Mouse (Mus musculus) adrenal gland, postnatal 10 days (tissue): ENCODE measurements around the gene Trp53i11. TPM values are rescaled to one million over a fixed set of nuclear protein-coding genes. Genes with fewer than 3 reads are reported as not detected.

Experiments
- DNase-seq: peaks from one replicate; pipeline ENCODE4 v3.0.0; 2021; ENCODE audit warnings: mixed read lengths
- total RNA-seq, 2 experiments: library from RNA; stranded (reverse); gene quantifications; 2 replicates each; pipeline ENCODE4 v1.2.3; 2021

Gene Trp53i11
- total RNA-seq, 2 experiments from 2014 or later, result 87.9 to 89.8 TPM

- DNase-seq, result peak; percentile 76
These were observed 12.2 kb downstream of the Trp53i11 start for GRCm38 (mm10) chr2:93199531-93199974.

- DNase-seq, result no peak
These were observed 13.5 kb downstream of the Trp53i11 start for GRCm38 (mm10) chr2:93200681-93201340.

GRCm38 (mm10) chr2:93201997-93202396 is 14.6 kb downstream of the Trp53i11 start:
- no peak for DNase-seq

GRCm38 (mm10) chr2:93202782-93203181 is 15.4 kb downstream of the Trp53i11 start:
- DNase-seq, result no peak

DNA sequence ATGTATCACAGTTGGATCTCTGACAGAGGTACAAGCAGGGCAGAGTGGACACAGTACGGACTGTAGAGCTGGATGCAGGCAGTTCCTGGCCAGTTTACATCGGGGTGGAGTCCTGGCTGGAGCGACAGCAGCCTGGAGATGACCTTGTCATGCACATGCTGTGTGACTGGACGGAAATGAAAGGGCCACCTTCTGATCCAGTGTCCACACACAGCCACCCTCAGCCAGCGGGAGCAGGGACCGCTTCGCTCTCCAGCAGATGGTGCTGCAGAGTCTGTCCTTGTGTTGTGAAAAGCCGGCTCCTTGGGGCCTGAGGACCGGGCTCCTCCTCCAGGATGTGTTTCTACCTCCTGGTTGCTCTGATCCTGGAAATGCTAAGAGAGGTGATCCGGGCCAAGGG is 16.3 kb downstream of the Trp53i11 start:
- DNase-seq, result peak; percentile 88

DNA sequence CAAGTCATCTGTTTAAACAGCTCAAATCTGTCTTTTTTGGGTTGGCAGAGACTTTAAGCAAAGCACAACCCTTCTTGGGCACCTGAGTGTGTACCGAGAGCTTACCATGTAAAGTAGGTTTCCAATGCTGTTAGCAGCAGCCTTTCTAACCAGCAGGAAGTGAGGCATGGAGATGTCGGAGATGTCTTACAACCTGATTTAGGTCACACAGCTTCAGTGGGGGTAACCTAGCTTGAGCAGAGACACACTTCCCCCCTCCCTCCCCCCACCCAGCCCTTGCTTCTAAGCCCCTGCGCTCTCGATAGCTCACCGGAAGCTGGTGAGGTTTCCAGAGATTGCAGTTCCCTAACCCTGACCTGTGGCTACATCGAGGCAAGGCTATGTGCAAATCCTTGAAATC is 17.2 kb downstream of the Trp53i11 start:
- no peak for DNase-seq

GRCm38 (mm10) chr2:93206126-93206525 is 18.8 kb downstream of the Trp53i11 start:
- DNase-seq, result no peak

- DNase-seq, result no peak
These were observed 25.0 kb downstream of the Trp53i11 start for GRCm38 (mm10) chr2:93212386-93212785.

- DNase-seq, result no peak
These were observed 25.5 kb downstream of the Trp53i11 start for GRCm38 (mm10) chr2:93212865-93213264.

GRCm38 (mm10) chr2:93214192-93214591 is 26.8 kb downstream of the Trp53i11 start:
- peak; percentile 41 for DNase-seq

DNA sequence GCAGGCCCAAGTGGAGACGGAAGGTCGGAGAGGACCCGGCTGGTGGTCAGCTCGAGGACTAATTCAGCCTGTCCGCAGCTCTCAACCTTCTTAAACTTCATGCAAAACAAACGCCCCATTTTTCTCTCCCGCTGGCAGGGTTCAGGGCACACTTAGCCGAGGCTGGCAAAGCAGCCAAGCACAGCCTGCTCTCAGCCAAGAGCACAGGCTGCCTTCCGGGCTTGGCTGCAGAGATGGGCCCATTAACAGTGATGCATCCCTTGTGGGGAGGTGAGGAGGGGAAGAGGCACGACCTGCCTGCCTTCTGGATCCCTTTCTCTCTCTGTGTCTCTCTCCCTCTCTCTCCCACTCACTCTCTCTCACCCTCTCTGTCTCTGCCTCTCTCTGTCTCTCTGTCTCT is 28.4 kb downstream of the Trp53i11 start:
- no peak for DNase-seq

- DNase-seq, result peak; percentile 94
These were observed 29.7 kb downstream of the Trp53i11 start for GRCm38 (mm10) chr2:93217015-93217414.

DNA sequence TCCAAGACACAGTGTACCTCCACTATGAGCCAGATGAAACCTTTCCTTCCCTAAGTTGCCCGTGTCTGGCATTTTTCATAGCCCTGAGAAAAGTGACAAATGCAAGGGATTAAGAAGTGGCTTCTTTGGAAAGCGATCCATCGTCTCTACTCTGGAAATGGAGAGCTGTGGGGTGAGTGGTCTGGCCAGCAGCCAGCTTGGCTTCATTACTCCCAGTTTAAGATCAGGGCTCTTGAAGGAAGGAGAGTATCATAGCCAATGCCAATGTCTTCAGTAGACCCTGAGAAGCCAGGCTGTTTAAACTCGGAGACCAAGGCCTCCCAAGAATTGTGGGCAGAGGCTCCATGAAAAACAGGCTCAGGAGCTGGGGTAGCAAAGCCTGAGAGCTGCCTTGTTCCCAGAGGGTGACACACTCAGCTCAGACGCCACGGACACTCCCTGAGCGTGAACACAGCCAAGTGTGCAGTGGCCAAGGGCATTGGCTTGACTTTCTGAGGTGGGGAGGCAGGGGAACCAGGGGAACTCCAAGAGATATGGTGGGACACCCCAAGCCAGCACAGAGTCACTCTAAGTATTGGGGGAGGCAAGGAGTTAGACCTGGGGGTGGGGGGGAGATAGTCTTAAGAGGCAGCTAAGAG is 31.1 kb downstream of the Trp53i11 start:
- peak; percentile 71 for DNase-seq

GRCm38 (mm10) chr2:93219576-93219975 is 32.2 kb downstream of the Trp53i11 start:
- no peak for DNase-seq

- no peak for DNase-seq
These were observed 33.1 kb downstream of the Trp53i11 start for GRCm38 (mm10) chr2:93220447-93220846.

- DNase-seq, result peak; percentile 87
These were observed 36.1 kb downstream of the Trp53i11 start for GRCm38 (mm10) chr2:93223463-93223862.

GRCm38 (mm10) chr2:93226606-93227595 is 39.6 kb downstream of the Trp53i11 start:
- peak; percentile 97 for DNase-seq

- DNase-seq, result peak; percentile 50
These were observed 40.5 kb downstream of the Trp53i11 start for GRCm38 (mm10) chr2:93227713-93228479.

GRCm38 (mm10) chr2:93228480-93228824 is 41.1 kb downstream of the Trp53i11 start:
- no peak for DNase-seq

DNA sequence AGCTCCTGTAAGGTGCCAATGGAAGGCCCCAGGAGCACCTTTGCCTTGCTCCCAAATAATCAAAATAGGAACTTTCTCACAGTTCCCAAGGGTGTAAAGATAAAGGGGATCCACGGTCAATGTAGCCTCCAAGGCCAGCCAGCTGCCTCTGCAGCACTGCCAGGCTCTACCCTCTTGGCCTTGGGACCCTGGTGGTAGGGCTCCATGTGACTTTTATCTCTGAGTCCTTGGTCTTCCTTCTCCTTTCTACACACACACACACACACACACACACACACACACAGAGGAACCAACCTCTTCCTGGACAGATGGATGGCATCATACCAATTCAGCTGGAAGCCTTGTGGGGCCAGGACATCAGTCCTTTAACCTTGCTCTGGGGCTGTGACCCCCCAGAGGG is 44.8 kb downstream of the Trp53i11 start:
- peak; percentile 65 for DNase-seq

DNA sequence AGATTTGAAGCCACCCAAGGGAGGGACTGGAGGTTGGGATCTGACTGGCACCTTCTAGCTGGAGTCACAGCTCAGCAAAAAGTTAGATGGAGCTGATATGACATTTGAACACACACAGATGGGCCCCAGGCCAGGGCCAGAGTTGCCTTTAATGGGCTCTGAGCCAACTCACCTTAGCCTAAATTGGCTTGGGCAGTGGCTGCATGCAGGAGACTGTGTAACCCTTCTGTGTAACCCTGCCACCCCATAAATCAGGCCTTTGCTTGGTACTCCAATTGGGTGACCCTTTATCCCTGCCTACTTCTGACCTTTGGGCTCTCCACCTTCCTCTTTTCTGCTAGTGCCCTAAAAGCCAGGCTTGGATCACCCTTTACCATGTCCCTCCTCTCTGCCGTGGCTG is 49.7 kb downstream of the Trp53i11 start:
- DNase-seq, result peak; percentile 80

- peak; percentile 60 for DNase-seq
These were observed 51.5 kb downstream of the Trp53i11 start for GRCm38 (mm10) chr2:93238864-93239263.
